Mouse (Mus musculus) kidney, adult 2 months (tissue): Measurements from ENCODE around the gene Gm20903. TPM values are rescaled to one million over a fixed set of nuclear protein-coding genes. Genes with fewer than 3 reads are reported as not detected.
"Not testable (repeated sequence)": the region's sequence is repeated elsewhere in the genome, so short reads cannot be mapped to it uniquely, and the experiment has no call there.

Source experiments
- DNase-seq: peaks from one replicate; pipeline ENCODE4 v3.0.0; 2021
- H3K27ac ChIP-seq: fragments of 200-500 bp; 2 replicates; pipeline ENCODE4 v1.5.1; 2012; ENCODE audit warnings: low read depth, low read length, control low read depth, inconsistent platforms; ENCODE audit not compliant: insufficient read depth
- H3K27me3 ChIP-seq: fragments of 200-500 bp; replicated peaks from 2 replicates; pipeline ENCODE4 v1.6.1; 2012; ENCODE audit warnings: mild to moderate bottlenecking, moderate library complexity, low read length, inconsistent platforms; ENCODE audit not compliant: control insufficient read depth, insufficient read depth
- H3K36me3 ChIP-seq: fragments of 200-500 bp; 2 replicates; pipeline ENCODE4 v1.6.1; 2012; ENCODE audit warnings: mild to moderate bottlenecking, moderate library complexity, low read length, inconsistent platforms; ENCODE audit not compliant: control insufficient read depth, insufficient read depth
- H3K4me1 ChIP-seq: fragments of 200-500 bp; 2 replicates; pipeline ENCODE4 v1.6.1; 2011; ENCODE audit warnings: low read length; ENCODE audit not compliant: control insufficient read depth, insufficient read depth
- H3K4me3 ChIP-seq: fragments of 200-500 bp; 2 replicates; pipeline ENCODE4 v1.5.1; 2011; ENCODE audit warnings: mild to moderate bottlenecking, low read depth, low read length, control low read depth; ENCODE audit not compliant: insufficient read depth
- WGBS: fragments of 180-500 bp; shearing (Covaris S2); methylation state at CpG from one replicate; pipeline ENCODE4 v1.1.7; 2018; 5-methylcytosine and 5-hydroxymethylcytosine counted together
- polyA plus RNA-seq: library from polyadenylated mRNA; depleted of rRNA; stranded (reverse); fragments of >200 nt; gene quantifications from 2 replicates; pipeline ENCODE4 v1.2.3, GENCODE M21; 2012; rRNA removed

Gene Gm20903
- not detected in 2 replicates for polyA plus RNA-seq

- DNase-seq, H3K4me3 ChIP-seq, H3K36me3 ChIP-seq, H3K27me3 ChIP-seq, H3K4me1 ChIP-seq, H3K27ac ChIP-seq: not testable (repeated sequence)
- 20% methylated on average over 1 of the region's 6 CpGs for WGBS
These were observed at the start of gene Gm20903 for GRCm38 (mm10) chrY:73669015-73669414. TSS of gene Gm20903 (plus strand) at chrY:73669315.
